ENCODE assay signal across 21 mouse cellular contexts in the genomic region with DNA sequence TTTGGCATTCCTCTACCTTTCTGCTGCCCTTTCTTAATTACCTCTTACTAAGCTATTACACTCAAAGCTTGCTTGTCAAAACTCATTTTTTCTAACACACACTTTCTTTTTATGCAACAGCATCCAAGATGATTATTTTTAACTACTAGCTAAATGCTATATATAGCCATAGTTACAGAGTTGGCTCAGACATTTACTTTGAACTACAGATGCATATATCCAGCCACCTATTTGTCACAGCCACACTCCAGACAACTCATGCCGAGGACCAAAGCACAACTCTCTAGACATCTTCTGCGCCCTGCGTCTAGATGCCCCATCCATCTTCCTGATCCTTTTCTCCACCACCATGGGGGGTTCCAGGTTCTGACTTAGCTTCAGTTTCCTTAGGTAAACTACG. TPM values are rescaled to one million over a fixed set of nuclear protein-coding genes. Genes with fewer than 3 reads are reported as not detected.
"Had no signal": no experiment of that assay in that cellular context is flagged by ENCODE, and none has a peak within 500 bp of the region (broad histone marks: within the 10 kb centered on the region; RNA-seq: fewer than 3 reads in every experiment).

No protein-coding gene starts in this region.

- H3K9me3 ChIP-seq: midbrain, embryonic 10.5 days; midbrain, embryonic 12.5 days; neural tube, embryonic 13.5 days; neural tube, embryonic 15.5 days had no signal

- H3K36me3 ChIP-seq: midbrain, embryonic 10.5 days; midbrain, embryonic 12.5 days; neural tube, embryonic 13.5 days; neural tube, embryonic 15.5 days had no signal

- H3K4me1 ChIP-seq: midbrain, embryonic 10.5 days; midbrain, embryonic 12.5 days; neural tube, embryonic 13.5 days; neural tube, embryonic 15.5 days had no signal

- ATAC-seq: midbrain, embryonic 16.5 days had no signal

- DNase-seq: lung, adult 18-20 months; lung, embryonic 14.5 days; lung, postnatal 10 days; lung, postnatal 4 days; midbrain, embryonic 14.5 days; retina, postnatal 1 day; right cerebral cortex, adult 18-20 months; right cerebral cortex, postnatal 25 days; right cerebral cortex, postnatal 4 days; spleen, adult 18-20 months; thymus, adult 2 months; thymus, postnatal 25 days; thymus, postnatal 4 days had no signal

- H3K27ac ChIP-seq: midbrain, embryonic 10.5 days; midbrain, embryonic 12.5 days; neural tube, embryonic 13.5 days; neural tube, embryonic 15.5 days had no signal

- H3K4me3 ChIP-seq: midbrain, embryonic 10.5 days; midbrain, embryonic 12.5 days; myocyte; neural tube, embryonic 13.5 days; neural tube, embryonic 15.5 days had no signal

- H3K4me2 ChIP-seq: lung, embryonic 14.5 days; midbrain, embryonic 12.5 days; neural tube, embryonic 13.5 days; neural tube, embryonic 15.5 days had no signal

- H3K9ac ChIP-seq: lung, embryonic 14.5 days; midbrain, embryonic 12.5 days; neural tube, embryonic 13.5 days; neural tube, embryonic 15.5 days had no signal

- H3K27me3 ChIP-seq: midbrain, embryonic 12.5 days; neural tube, embryonic 13.5 days; neural tube, embryonic 15.5 days had no signal

RNA-seq across cellular contexts. Expression of a gene that starts 33.2 kb away (rescaled TPM):
- total RNA-seq: megakaryocyte, adult 5-6 weeks; megakaryocyte-erythroid progenitor cell, adult 5-6 weeks had no signal
- polyA plus RNA-seq: myocyte had no signal
